Mouse (Mus musculus): Measurements from ENCODE around the gene Anxa10.

Gene Anxa10

GRCm38 (mm10) chr8:62123098-62123497, at the start of gene Anxa10:
Gene Anxa10, minus strand, starts transcription at chr8:62123150.
- no peak for DNase-seq

- DNase-seq, result no peak
Measured at GRCm38 (mm10) chr8:62132662-62133366, 9.9 kb upstream of the Anxa10 start.

GRCm38 (mm10) chr8:62097213-62097612, 25.7 kb downstream of the Anxa10 start:
- DNase-seq, result no peak

- no peak for DNase-seq
Measured at GRCm38 (mm10) chr8:62081804-62082203, 41.1 kb downstream of the Anxa10 start.

- peak; percentile 26 for DNase-seq
Measured at GRCm38 (mm10) chr8:62080195-62080802, 42.7 kb downstream of the Anxa10 start.

GRCm38 (mm10) chr8:62068305-62068704, 54.6 kb downstream of the Anxa10 start:
- DNase-seq, result no peak

- no peak for DNase-seq
Measured at GRCm38 (mm10) chr8:62060357-62060756, 62.6 kb downstream of the Anxa10 start.

- no peak for DNase-seq
Measured at GRCm38 (mm10) chr8:62046809-62047208, 76.1 kb downstream of the Anxa10 start.

GRCm38 (mm10) chr8:62034351-62034750, 88.6 kb downstream of the Anxa10 start:
- no peak for DNase-seq

- DNase-seq, result no peak
Measured at GRCm38 (mm10) chr8:62014582-62014981, 108.4 kb downstream of the Anxa10 start.

GRCm38 (mm10) chr8:62014166-62014565, 108.8 kb downstream of the Anxa10 start:
- DNase-seq, result no peak

All from cerebellum, adult 9-10 months (tissue).